In the genomic region with DNA sequence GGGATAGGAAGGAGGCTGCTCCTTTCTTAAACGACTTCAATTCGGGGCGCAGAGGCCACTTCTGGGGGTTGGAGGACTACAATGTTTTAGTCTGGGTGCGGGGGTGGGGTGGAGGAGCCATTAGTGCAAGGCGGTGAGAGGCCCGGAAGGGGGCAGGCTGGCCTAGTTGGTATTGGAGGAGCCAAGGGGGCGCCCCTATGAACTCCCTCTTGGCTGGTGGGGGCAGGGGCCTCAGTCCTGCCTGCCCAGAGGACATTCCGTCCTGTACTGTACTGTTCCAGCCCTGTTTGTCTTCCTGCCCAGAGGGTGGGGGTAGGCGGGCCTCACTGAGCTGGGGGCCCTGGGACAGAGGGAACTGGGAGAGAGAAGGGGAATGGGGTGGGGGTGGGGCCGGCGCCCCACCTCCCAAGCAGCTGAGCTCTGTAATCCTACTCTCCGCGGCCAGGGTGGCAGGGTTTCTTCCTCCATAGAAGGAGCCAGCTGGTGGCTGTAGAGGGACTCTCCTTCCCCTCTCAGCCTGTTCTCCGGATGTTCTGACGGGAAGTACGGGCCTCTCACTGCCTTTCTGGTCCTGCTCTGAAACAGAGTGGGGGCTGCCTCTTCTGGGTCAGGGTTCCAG, we compare ENCODE assay signal across 8 mouse cellular contexts. TPM values are rescaled to one million over a fixed set of nuclear protein-coding genes. Genes with fewer than 3 reads are reported as not detected.
DNase-seq lines count a peak whose midpoint lies in the region; ATAC-seq and TF ChIP-seq lines count a peak whose summit lies in the region.

No protein-coding gene starts in this region.

- TF ChIP-seq CTCF in kidney, postnatal 0 days (IDR thresholded peaks at IDR 0.05; ENCODE audit: low read depth), result peak; percentile 52
- 0 out of 2 replicates have a peak, but pooled peaks have one; percentile 43 for TF ChIP-seq CTCF in thymus, adult 2 months (IDR thresholded peaks at IDR 0.05; ENCODE audit: borderline replicate concordance, control insufficient read depth, extremely low read depth, insufficient read depth, low read length, poor library complexity)

- no peaks in the 10 kb centered on the region for H3K36me3 ChIP-seq in forebrain, embryonic 11.5 days (ENCODE audit: control insufficient read depth, insufficient read depth, low read length)
- peaks cover 22% of the 10 kb centered on the region for H3K36me3 ChIP-seq in heart, embryonic 15.5 days
- H3K36me3 ChIP-seq in kidney, postnatal 0 days (ENCODE audit: insufficient read depth, low read length), result 0 out of 2 replicates have a peak, but pooled peaks cover 2% of the 10 kb centered on the region
- peaks cover 20% of the 10 kb centered on the region for H3K36me3 ChIP-seq in liver, embryonic 15.5 days (replicated peaks)
- H3K36me3 ChIP-seq in neural tube, embryonic 11.5 days (ENCODE audit: control insufficient read depth, insufficient read depth, low read length), result no peaks in the 10 kb centered on the region
- H3K36me3 ChIP-seq in thymus, adult 2 months (ENCODE audit: control insufficient read depth, insufficient read depth, low read length), result no peaks in the 10 kb centered on the region

- TF ChIP-seq POLR2A in thymus, adult 2 months (IDR thresholded peaks at IDR 0.05; ENCODE audit: control insufficient read depth, extremely low read depth, insufficient read depth, low read length, poor library complexity), result no peak

- DNase-seq in B cell, adult 2 months, result peak; percentile 77 to 78
- DNase-seq in adrenal gland, postnatal 14 days, result peak; percentile 86
- DNase-seq in forebrain, embryonic 11.5 days (ENCODE audit: low spot score), result peak; percentile 80
- peak; percentile 93 for DNase-seq in kidney, postnatal 0 days (ENCODE audit: low spot score)
- DNase-seq in neural tube, embryonic 11.5 days (ENCODE audit: low spot score), result peak; percentile 63
- peak; percentile 44 for DNase-seq in thymus, adult 2 months

- 6% methylated on average over 16 of the region's 16 CpGs for WGBS in forebrain, embryonic 11.5 days
- under 1% methylated on average over 16 of the region's 16 CpGs for WGBS in heart, embryonic 15.5 days
- WGBS in kidney, postnatal 0 days, result 2% methylated on average over 15 of the region's 16 CpGs
- WGBS in liver, embryonic 15.5 days (ENCODE audit: insufficient replicate concordance), result under 1% methylated on average over 16 of the region's 16 CpGs
- WGBS in neural tube, embryonic 11.5 days, result 6% methylated on average over 16 of the region's 16 CpGs
- WGBS in thymus, adult 2 months, result 9% methylated on average over 16 of the region's 16 CpGs

- H3K27ac ChIP-seq in forebrain, embryonic 11.5 days (ENCODE audit: low read depth, low read length), result peak overlapping the region; percentile 19
- H3K27ac ChIP-seq in heart, embryonic 15.5 days, result peak overlapping the region; percentile 96
- peak overlapping the region; percentile 97 for H3K27ac ChIP-seq in kidney, postnatal 0 days
- peak overlapping the region; percentile 98 for H3K27ac ChIP-seq in liver, embryonic 15.5 days (replicated peaks)
- H3K27ac ChIP-seq in neural tube, embryonic 11.5 days (ENCODE audit: low read depth, low read length), result peak overlapping the region; percentile 40
- H3K27ac ChIP-seq in thymus, adult 2 months (ENCODE audit: control insufficient read depth, insufficient read depth, low read length), result peak overlapping the region; percentile 31; the same call in 1 of the 2 replicates

- H3K4me2 ChIP-seq in forebrain, embryonic 11.5 days (ENCODE audit: low read depth, low read length, severe bottlenecking), result peak overlapping the region; percentile 32; the same call in 1 of the 2 replicates
- H3K4me2 ChIP-seq in heart, embryonic 15.5 days, result peak overlapping the region; percentile 71
- peak overlapping the region; percentile 38 for H3K4me2 ChIP-seq in kidney, postnatal 0 days (ENCODE audit: low read length)
- H3K4me2 ChIP-seq in liver, embryonic 15.5 days, result peak overlapping the region; percentile 92
- peak overlapping the region; percentile 19; the same call in 1 of the 2 replicates for H3K4me2 ChIP-seq in neural tube, embryonic 11.5 days (ENCODE audit: low read depth)

- H3K4me3 ChIP-seq in forebrain, embryonic 11.5 days (ENCODE audit: low read depth, low read length), result no peak overlapping the region
- H3K4me3 ChIP-seq in heart, embryonic 15.5 days, result peak overlapping the region; percentile 26
- no peak overlapping the region for H3K4me3 ChIP-seq in kidney, postnatal 0 days (replicated peaks; ENCODE audit: low read depth, low read length)
- H3K4me3 ChIP-seq in liver, embryonic 15.5 days (replicated peaks), result peak overlapping the region; percentile 35
- no peak overlapping the region for H3K4me3 ChIP-seq in neural tube, embryonic 11.5 days (ENCODE audit: low read depth, low read length)
- H3K4me3 ChIP-seq in thymus, adult 2 months (ENCODE audit: control insufficient read depth, insufficient read depth, low read length), result no peak overlapping the region

- H3K27me3 ChIP-seq in forebrain, embryonic 11.5 days (ENCODE audit: control insufficient read depth, insufficient read depth, low read length), result 0 out of 2 replicates have a peak, but pooled peaks cover under 1% of the 10 kb centered on the region
- no peaks in the 10 kb centered on the region for H3K27me3 ChIP-seq in heart, embryonic 15.5 days
- H3K27me3 ChIP-seq in kidney, postnatal 0 days (ENCODE audit: insufficient read depth, low read length), result no peaks in the 10 kb centered on the region
- H3K27me3 ChIP-seq in liver, embryonic 15.5 days, result peaks cover 13% of the 10 kb centered on the region
- no peaks in the 10 kb centered on the region for H3K27me3 ChIP-seq in neural tube, embryonic 11.5 days (ENCODE audit: control insufficient read depth, insufficient read depth, low read length)
- H3K27me3 ChIP-seq in thymus, adult 2 months (ENCODE audit: control insufficient read depth, insufficient read depth, low read length), result no peaks in the 10 kb centered on the region

- ATAC-seq in forebrain, embryonic 11.5 days (replicated peaks; ENCODE audit: low FRiP score), result peak; percentile 50
- peak; percentile 89 for ATAC-seq in heart, embryonic 15.5 days (replicated peaks; ENCODE audit: insufficient number of reproducible peaks, insufficient read depth, low FRiP score, low read depth)
- ATAC-seq in kidney, postnatal 0 days (replicated peaks; ENCODE audit: low FRiP score, low read depth), result peak; percentile 86
- ATAC-seq in liver, embryonic 15.5 days (ENCODE audit: insufficient read depth), result peak; percentile 58
- ATAC-seq in neural tube, embryonic 11.5 days (ENCODE audit: insufficient read depth, low FRiP score, low TSS enrichment), result peak; percentile 26; the same call in 1 of the 2 replicates

- H3K9ac ChIP-seq in forebrain, embryonic 11.5 days (ENCODE audit: low read length), result peak overlapping the region; percentile 41
- H3K9ac ChIP-seq in heart, embryonic 15.5 days, result peak overlapping the region; percentile 45
- H3K9ac ChIP-seq in kidney, postnatal 0 days (ENCODE audit: low read depth, low read length), result peak overlapping the region; percentile 18; the same call in 1 of the 2 replicates
- H3K9ac ChIP-seq in liver, embryonic 15.5 days, result peak overlapping the region; percentile 66
- H3K9ac ChIP-seq in neural tube, embryonic 11.5 days (ENCODE audit: low read length), result no peak overlapping the region

- H3K9me3 ChIP-seq in forebrain, embryonic 11.5 days (ENCODE audit: control insufficient read depth, low read length), result no peaks in the 10 kb centered on the region
- no peaks in the 10 kb centered on the region for H3K9me3 ChIP-seq in heart, embryonic 15.5 days (replicated peaks)
- H3K9me3 ChIP-seq in kidney, postnatal 0 days (replicated peaks; ENCODE audit: low read length), result no peaks in the 10 kb centered on the region
- no peaks in the 10 kb centered on the region for H3K9me3 ChIP-seq in liver, embryonic 15.5 days (replicated peaks)
- H3K9me3 ChIP-seq in neural tube, embryonic 11.5 days (ENCODE audit: control insufficient read depth, low read length), result 0 out of 2 replicates have a peak, but pooled peaks cover 2% of the 10 kb centered on the region

- H3K4me1 ChIP-seq in forebrain, embryonic 11.5 days (replicated peaks; ENCODE audit: control insufficient read depth, insufficient read depth, low read length), result peaks cover 27% of the 10 kb centered on the region; the same call in 1 of the 2 replicates
- H3K4me1 ChIP-seq in heart, embryonic 15.5 days (replicated peaks), result peaks cover 59% of the 10 kb centered on the region
- peaks cover 39% of the 10 kb centered on the region for H3K4me1 ChIP-seq in kidney, postnatal 0 days (replicated peaks; ENCODE audit: insufficient read depth, low read length)
- H3K4me1 ChIP-seq in liver, embryonic 15.5 days (replicated peaks), result peaks cover 99% of the 10 kb centered on the region
- H3K4me1 ChIP-seq in neural tube, embryonic 11.5 days (ENCODE audit: control insufficient read depth, insufficient read depth, low read length), result peaks cover 10% of the 10 kb centered on the region
- H3K4me1 ChIP-seq in thymus, adult 2 months (replicated peaks; ENCODE audit: control insufficient read depth, insufficient read depth, low read length), result peaks cover 48% of the 10 kb centered on the region

RNA-seq across cellular contexts. Expression of gene Hif3a, which starts 4.0 kb away (rescaled TPM):
- 5.3 and 7.8 TPM in 2 replicates for total RNA-seq in adrenal gland, postnatal 14 days (2021)
- 8.6 and 10.4 TPM in 2 replicates for polyA plus RNA-seq in forebrain, embryonic 11.5 days (2014; fragmentation: Nextera tagmentation; extraction: Ambion mirVana)
- 36.4 and 44.0 TPM in 2 replicates for polyA plus RNA-seq in heart, embryonic 15.5 days (2015; fragmentation: Nextera tagmentation; extraction: Ambion mirVana)
- polyA plus RNA-seq in kidney, postnatal 0 days (2015; fragmentation: Nextera tagmentation; extraction: Ambion mirVana), result 5.1 and 6.1 TPM in 2 replicates
- 31.4 and 37.5 TPM in 2 replicates for polyA plus RNA-seq in liver, embryonic 15.5 days (2015; fragmentation: Nextera tagmentation; extraction: Ambion mirVana)
- 6.9 and 7.6 TPM in 2 replicates for polyA plus RNA-seq in neural tube, embryonic 11.5 days (2014; fragmentation: Nextera tagmentation; extraction: Ambion mirVana)
- polyA plus RNA-seq in thymus, adult 2 months (2012; rRNA removed), result 2.8 and 8.9 TPM in 2 replicates

RNA-seq across cellular contexts. Expression of gene Psg16, which starts 15.7 kb away (rescaled TPM):
- total RNA-seq in adrenal gland, postnatal 14 days (2021), result 0.23 and 0.33 TPM in 2 replicates
- polyA plus RNA-seq in forebrain, embryonic 11.5 days (2014; fragmentation: Nextera tagmentation; extraction: Ambion mirVana), result 0.39 TPM in 1 of 2 replicates, not detected in the other
- 0.08 and 0.16 TPM in 2 replicates for polyA plus RNA-seq in heart, embryonic 15.5 days (2015; fragmentation: Nextera tagmentation; extraction: Ambion mirVana)
- 0.07 TPM in 1 of 2 replicates, not detected in the other for polyA plus RNA-seq in kidney, postnatal 0 days (2015; fragmentation: Nextera tagmentation; extraction: Ambion mirVana)
- polyA plus RNA-seq in liver, embryonic 15.5 days (2015; fragmentation: Nextera tagmentation; extraction: Ambion mirVana), result 0.13 and 0.24 TPM in 2 replicates
- polyA plus RNA-seq in neural tube, embryonic 11.5 days (2014; fragmentation: Nextera tagmentation; extraction: Ambion mirVana), result 0.09 TPM in 1 of 2 replicates, not detected in the other
- not detected in 2 replicates for polyA plus RNA-seq in thymus, adult 2 months (2012; rRNA removed)

RNA-seq across cellular contexts. Expression of gene Ppp5c, which starts 30.5 kb away (rescaled TPM):
- 90.9 and 93.2 TPM in 2 replicates for total RNA-seq in adrenal gland, postnatal 14 days (2021)
- 123 and 132 TPM in 2 replicates for polyA plus RNA-seq in forebrain, embryonic 11.5 days (2014; fragmentation: Nextera tagmentation; extraction: Ambion mirVana)
- 82.5 and 99.2 TPM in 2 replicates for polyA plus RNA-seq in heart, embryonic 15.5 days (2015; fragmentation: Nextera tagmentation; extraction: Ambion mirVana)
- polyA plus RNA-seq in kidney, postnatal 0 days (2015; fragmentation: Nextera tagmentation; extraction: Ambion mirVana), result 82.0 and 95.4 TPM in 2 replicates
- polyA plus RNA-seq in liver, embryonic 15.5 days (2015; fragmentation: Nextera tagmentation; extraction: Ambion mirVana), result 43.2 and 45.3 TPM in 2 replicates
- polyA plus RNA-seq in neural tube, embryonic 11.5 days (2014; fragmentation: Nextera tagmentation; extraction: Ambion mirVana), result 120 and 128 TPM in 2 replicates
- polyA plus RNA-seq in thymus, adult 2 months (2012; rRNA removed), result 359 and 363 TPM in 2 replicates

Comparison
In these comparisons a context has a peak if more than half of its experiments do, and no peak if none do; other contexts are left out.
1. ATAC-seq: peak in every context shown above with its lines; median percentile 89 in heart, embryonic 15.5 days; 86 in kidney, postnatal 0 days; 58 in liver, embryonic 15.5 days; 50 in forebrain, embryonic 11.5 days; 26 in neural tube, embryonic 11.5 days.
2. H3K27ac ChIP-seq: peak in every context shown above with its lines; median percentile 98 in liver, embryonic 15.5 days; 97 in kidney, postnatal 0 days; 96 in heart, embryonic 15.5 days; 40 in neural tube, embryonic 11.5 days; 31 in thymus, adult 2 months; 19 in forebrain, embryonic 11.5 days.
3. H3K4me2 ChIP-seq: peak in every context shown above with its lines; median percentile 92 in liver, embryonic 15.5 days; 71 in heart, embryonic 15.5 days; 38 in kidney, postnatal 0 days; 32 in forebrain, embryonic 11.5 days; 19 in neural tube, embryonic 11.5 days.
4. H3K4me3 ChIP-seq: peak in heart, embryonic 15.5 days (single experiment) and liver, embryonic 15.5 days (single experiment); none in forebrain, embryonic 11.5 days (single experiment), kidney, postnatal 0 days (single experiment), neural tube, embryonic 11.5 days (single experiment) and thymus, adult 2 months (single experiment).
5. Peak in every context shown above with its lines, with median percentiles within 50 percentile points of each other: DNase-seq.